14 mouse cellular contexts compared by ENCODE assay signal in genomic region chr3:127741473-127741872, GRCm38 (mm10). TPM values are rescaled to one million over a fixed set of nuclear protein-coding genes. Genes with fewer than 3 reads are reported as not detected.
A peak's percentile ranks its signal among the peaks of the same experiment; 100 is the strongest.
DNase-seq lines count a peak whose midpoint lies in the region; TF ChIP-seq lines count a peak whose summit lies in the region.
"Had no signal": no experiment of that assay in that cellular context is flagged by ENCODE, and none has a peak within 500 bp of the region (broad histone marks: within the 10 kb centered on the region; RNA-seq: fewer than 3 reads in every experiment).

No protein-coding gene starts in this region.

- H3K79me2 ChIP-seq in CH12.LX (replicated peaks; ENCODE audit: control insufficient read depth, extremely low read depth, insufficient read depth, poor library complexity, severe bottlenecking), result no peaks in the 10 kb centered on the region

- peak; percentile 57 for TF ChIP-seq CTCF in layer of hippocampus, adult 2 months (conservative IDR thresholded peaks at IDR 0.05)
- TF ChIP-seq CTCF in CH12.LX (conservative IDR thresholded peaks at IDR 0.05 in 1 of 2, IDR thresholded peaks at IDR 0.05 in 1 of 2; ENCODE audit: low read depth in 2 of 2, low read length in 2 of 2), result peak; percentile 27 to 41; a peak in 2 of 4 replicates

- TF ChIP-seq EP300 in CH12.LX (IDR thresholded peaks at IDR 0.05; ENCODE audit: low read length), result no peak

- TF ChIP-seq RAD21 in CH12.LX (IDR thresholded peaks at IDR 0.05; ENCODE audit: low read depth, low read length), result no peak

- H3K36me3 ChIP-seq in CH12.LX (replicated peaks in 1 of 2; ENCODE audit: control insufficient read depth in 1 of 2, insufficient read depth in 1 of 2, low read length in 1 of 2), result no peaks in the 10 kb centered on the region
- H3K36me3 ChIP-seq: heart, embryonic 13.5 days; hindbrain, embryonic 13.5 days; lung, embryonic 15.5 days; midbrain, embryonic 15.5 days; neural tube, embryonic 15.5 days had no signal

- no peak overlapping the region for H3K4me3 ChIP-seq in layer of hippocampus, adult 2 months
- no peak overlapping the region for H3K4me3 ChIP-seq in CH12.LX (replicated peaks in 1 of 3; ENCODE audit: low read depth in 2 of 3, low read length in 2 of 3, poor library complexity in 1 of 3)
- H3K4me3 ChIP-seq: heart, embryonic 13.5 days; hindbrain, embryonic 13.5 days; lung, embryonic 15.5 days; midbrain, embryonic 15.5 days; neural tube, embryonic 15.5 days had no signal

- TF ChIP-seq POLR2A in CH12.LX (IDR thresholded peaks at IDR 0.05; ENCODE audit: low read depth, low read length), result no peak

- H3K4me2 ChIP-seq in CH12.LX (ENCODE audit: insufficient read depth, low read depth, poor library complexity, severe bottlenecking), result no peak overlapping the region
- H3K4me2 ChIP-seq: heart, embryonic 13.5 days; hindbrain, embryonic 13.5 days; lung, embryonic 15.5 days; midbrain, embryonic 15.5 days; neural tube, embryonic 15.5 days had no signal

- dilution Hi-C loops in CH12.LX (cut with MboI; ENCODE audit: extremely low pct_ligation_motif_present, extremely low pct_unique_long_range_greater_than_20kb, low sequenced_read_pairs), result no loop called here

- no peak for DNase-seq in layer of hippocampus, adult 2 months (ENCODE audit: low spot score in 2 of 2)
- no peak for DNase-seq in layer of hippocampus, postnatal 10 days (ENCODE audit: low spot score in 2 of 2)
- DNase-seq in 416B (ENCODE audit: low read depth) (peak; percentile 15), CH12.LX (ENCODE audit: extremely low read depth) (no peak)
- DNase-seq in c-Kit-positive CD71-positive TER-119-positive erythroid progenitor cells, embryonic 14.5 days (ENCODE audit: low spot score), result peak; percentile 22
- no peak for DNase-seq in adrenal gland, adult (ENCODE audit: inconsistent age in 2 of 2, low spot score in 1 of 2)
- DNase-seq in urinary bladder, postnatal 25 days (ENCODE audit: low spot score), result no peak
- DNase-seq: cerebellum, adult 2 months; right cerebral cortex, postnatal 14 days had no signal

- H3K9ac ChIP-seq in CH12.LX (ENCODE audit: insufficient read depth, low read depth), result no peak overlapping the region
- H3K9ac ChIP-seq: heart, embryonic 13.5 days; hindbrain, embryonic 13.5 days; lung, embryonic 15.5 days; midbrain, embryonic 15.5 days; neural tube, embryonic 15.5 days had no signal

- no peaks in the 10 kb centered on the region; a peak in 1 of 4 replicates for H3K4me1 ChIP-seq in CH12.LX (ENCODE audit: control insufficient read depth in 1 of 2, insufficient read depth in 2 of 2)
- H3K4me1 ChIP-seq: heart, embryonic 13.5 days had no signal

- no peaks in the 10 kb centered on the region for H3K27me3 ChIP-seq in CH12.LX (replicated peaks)
- H3K27me3 ChIP-seq: midbrain, embryonic 15.5 days had no signal

- peaks cover 3% of the 10 kb centered on the region for H3K9me3 ChIP-seq in CH12.LX (replicated peaks; ENCODE audit: low read length)
- H3K9me3 ChIP-seq: heart, embryonic 13.5 days; hindbrain, embryonic 13.5 days; lung, embryonic 15.5 days; midbrain, embryonic 15.5 days; neural tube, embryonic 15.5 days had no signal

- in situ Hi-C loops in CH12.LX (cut with MboI; ENCODE audit: low pct_ligation_motif_present, low pct_unique_long_range_greater_than_20kb, low sequenced_read_pairs), result loop anchor here (25.0 kb wide), 2 partner anchors 104 to 279 kb away; partner anchors contain the start of gene Neurog2

- no peak overlapping the region for H3K27ac ChIP-seq in layer of hippocampus, adult 2 months
- no peak overlapping the region for H3K27ac ChIP-seq in CH12.LX (ENCODE audit: insufficient read depth, low read depth)
- H3K27ac ChIP-seq: heart, embryonic 13.5 days; hindbrain, embryonic 13.5 days; lung, embryonic 15.5 days; midbrain, embryonic 15.5 days; neural tube, embryonic 15.5 days had no signal

TF ChIP-seq in CH12.LX, 34 proteins besides CTCF, POLR2A, EP300 and RAD21:
- TF ChIP-seq KAT2A (IDR thresholded peaks at IDR 0.05; ENCODE audit: insufficient replicate concordance, low read length), result no peak
- no peak for TF ChIP-seq ZC3H11A (IDR thresholded peaks at IDR 0.05; ENCODE audit: low read depth, low read length)
- TF ChIP-seq JUND (conservative IDR thresholded peaks at IDR 0.05; ENCODE audit: low read depth, low read length), result no peak
- no peak for TF ChIP-seq CHD1 (IDR thresholded peaks at IDR 0.05; ENCODE audit: low read depth, low read length)
- TF ChIP-seq PAX5 (IDR thresholded peaks at IDR 0.05; ENCODE audit: low read length), result no peak
- no peak for TF ChIP-seq ZNF384 (IDR thresholded peaks at IDR 0.05; ENCODE audit: low read depth, low read length)
- no peak for TF ChIP-seq CHD2 (IDR thresholded peaks at IDR 0.05; ENCODE audit: low read length)
- no peak for TF ChIP-seq USF1 (IDR thresholded peaks at IDR 0.05; ENCODE audit: low read depth, low read length)
- no peak for TF ChIP-seq MAFK (IDR thresholded peaks at IDR 0.05; ENCODE audit: insufficient replicate concordance, low read length)
- no peak for TF ChIP-seq ZMIZ1 (IDR thresholded peaks at IDR 0.05; ENCODE audit: low read depth, low read length)
- TF ChIP-seq SMC3 (IDR thresholded peaks at IDR 0.05; ENCODE audit: low read depth, low read length), result no peak
- no peak for TF ChIP-seq GABPA (IDR thresholded peaks at IDR 0.05; ENCODE audit: insufficient replicate concordance, low read depth, low read length)
- no peak for TF ChIP-seq MXI1 (IDR thresholded peaks at IDR 0.05; ENCODE audit: low read depth, low read length)
- TF ChIP-seq ETS1 (conservative IDR thresholded peaks at IDR 0.05; ENCODE audit: low read depth, low read length), result no peak
- no peak for TF ChIP-seq USF2 (conservative IDR thresholded peaks at IDR 0.05; ENCODE audit: low read depth, low read length)
- no peak for TF ChIP-seq MAX (IDR thresholded peaks at IDR 0.05; ENCODE audit: low read length)
- TF ChIP-seq HCFC1 (IDR thresholded peaks at IDR 0.05; ENCODE audit: low read depth, low read length), result no peak
- no peak for TF ChIP-seq TBP (conservative IDR thresholded peaks at IDR 0.05; ENCODE audit: low read depth, low read length)
- no peak for TF ChIP-seq ELF1 (IDR thresholded peaks at IDR 0.05; ENCODE audit: low read depth, low read length)
- TF ChIP-seq MAZ (IDR thresholded peaks at IDR 0.05; ENCODE audit: low read depth, low read length), result no peak
TF ChIP-seq in CH12.LX: peak in this region for 0.

RNA-seq across cellular contexts. Expression of gene Alpk1, which starts 38.9 kb away (rescaled TPM):
- 10 to 100 TPM in 1 of 2 experiments, 1 to 10 TPM in 1; 10.0 to 11.0 TPM for total RNA-seq in layer of hippocampus, adult 2 months (2021)
- 1 to 10 TPM; 7.9 to 9.2 TPM for total RNA-seq in layer of hippocampus, postnatal 10 days (2021)
- total RNA-seq in CH12.LX (2012; rRNA removed), result 1.3 and 1.8 TPM in 2 replicates
- total RNA-seq in CH12.LX (2014; rRNA removed), result 1.4 TPM in 2 replicates
- polyA plus RNA-seq in CH12.LX (2012; ENCODE audit: insufficient read length, low read depth), result 1.5 and 1.6 TPM in 2 replicates

RNA-seq across cellular contexts. Expression of gene Tifa, which starts 48.1 kb away (rescaled TPM):
- 1 to 10 TPM; 6.2 to 6.9 TPM for total RNA-seq in layer of hippocampus, adult 2 months (2021)
- total RNA-seq in layer of hippocampus, postnatal 10 days (2021), result 1 to 10 TPM; 3.8 to 3.9 TPM
- total RNA-seq in CH12.LX (2012; rRNA removed), result 1.4 and 1.7 TPM in 2 replicates
- total RNA-seq in CH12.LX (2014; rRNA removed), result 2.8 and 3.1 TPM in 2 replicates
- polyA plus RNA-seq in CH12.LX (2012; ENCODE audit: insufficient read length, low read depth), result 2.3 and 3.2 TPM in 2 replicates

Comparison
In these comparisons a context has a peak if more than half of its experiments do, and no peak if none do; other contexts are left out.
1. DNase-seq: peak in 416B (single experiment) and c-Kit-positive CD71-positive TER-119-positive erythroid progenitor cells, embryonic 14.5 days (single experiment); none in layer of hippocampus, adult 2 months (0 of 2), layer of hippocampus, postnatal 10 days (0 of 2), CH12.LX (single experiment), adrenal gland, adult (0 of 2) and urinary bladder, postnatal 25 days (single experiment).